Mouse (Mus musculus) stomach, postnatal 0 days (tissue): Measurements from ENCODE around the gene Olfr738.

Experiments
- CTCF ChIP-seq: IDR thresholded peaks from 2 replicates; pipeline ENCODE4 v1.5.1; 2016; ENCODE audit warnings: antibody characterized with exemption, low read depth, mild to moderate bottlenecking, moderate library complexity
- EP300 ChIP-seq: optimal IDR thresholded peaks from 2 replicates; pipeline ENCODE3; 2016; ENCODE audit warnings: antibody characterized with exemption

DNA sequence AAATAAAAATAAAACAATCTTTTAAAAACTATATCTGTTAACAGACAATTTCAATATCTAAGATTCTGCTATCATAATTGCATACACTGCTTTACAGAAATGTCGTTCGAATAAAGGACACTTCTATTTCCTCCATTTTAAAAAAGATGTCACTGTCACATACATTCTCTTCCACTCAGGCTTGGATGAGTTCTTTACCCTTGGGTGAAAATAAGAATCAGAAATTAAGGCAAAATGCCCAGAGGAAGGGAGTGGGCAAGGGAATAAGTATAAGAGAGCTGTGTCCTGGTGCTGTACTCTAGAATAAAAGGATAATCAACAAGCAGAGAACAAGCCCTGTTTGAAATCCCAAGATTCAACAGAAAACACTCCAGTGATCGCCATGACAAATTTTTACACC is 37.9 kb downstream of the Olfr738 start, which contains the start of gene Olfr740:
- TF ChIP-seq CTCF (no peak), EP300 (no peak)
